Mouse (Mus musculus): ENCODE measurements around the gene Teddm2.

Teddm2 gene

DNA sequence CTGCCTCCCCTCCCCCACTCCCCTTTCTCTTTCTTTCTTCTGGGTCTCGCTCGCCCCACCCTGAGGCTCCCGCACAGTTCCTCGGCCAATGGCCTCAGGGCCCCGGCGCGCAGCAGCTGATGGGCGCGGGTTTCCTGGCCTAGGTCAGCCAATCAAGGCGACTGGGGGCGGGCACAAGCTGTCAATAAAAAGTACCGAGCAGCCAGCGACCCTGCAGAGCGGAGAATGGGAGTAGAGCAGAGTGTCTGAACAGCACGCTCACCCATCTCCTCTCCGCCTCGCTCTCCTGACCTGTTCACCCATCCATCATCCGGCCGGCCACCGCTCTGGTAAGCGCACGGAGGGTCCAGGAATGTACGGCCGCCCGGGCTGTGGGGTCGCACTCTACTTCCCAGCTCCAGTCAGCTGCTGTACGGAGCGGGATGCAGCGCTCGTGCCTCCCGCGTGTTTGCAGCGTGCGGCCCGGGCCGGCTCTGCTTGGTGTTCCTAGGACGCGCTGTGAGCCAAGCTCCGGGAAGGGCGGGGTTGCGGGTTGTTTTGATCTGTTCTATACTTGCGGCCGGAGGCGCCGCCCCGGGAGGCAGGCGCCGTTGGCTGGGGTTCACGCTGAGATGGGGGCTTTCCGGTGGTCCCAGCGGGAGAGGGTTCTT is at the start of gene Teddm2, which contains the start of gene Glul:
TSS of gene Teddm2 (minus strand) at position 498 of the 650 bp plus-strand sequence.
TSS of gene Glul (plus strand) at position 214 of the 650 bp plus-strand sequence.
- DNase-seq (ENCODE audit: low spot score in 2 of 2) = peak; percentile 95 to 97

GRCm38 (mm10) chr1:153947837-153948236 is 47.8 kb upstream of the Teddm2 start:
- DNase-seq (ENCODE audit: low spot score in 2 of 2) = no peak

- no peak for DNase-seq (ENCODE audit: low spot score in 2 of 2)
Measured at GRCm38 (mm10) chr1:153946971-153947370, 46.9 kb upstream of the Teddm2 start.

- no peak for DNase-seq (ENCODE audit: low spot score in 2 of 2)
Measured at GRCm38 (mm10) chr1:153945181-153945580, 45.2 kb upstream of the Teddm2 start.

GRCm38 (mm10) chr1:153940986-153941385 is 41.0 kb upstream of the Teddm2 start:
- no peak for DNase-seq (ENCODE audit: low spot score in 2 of 2)

DNA sequence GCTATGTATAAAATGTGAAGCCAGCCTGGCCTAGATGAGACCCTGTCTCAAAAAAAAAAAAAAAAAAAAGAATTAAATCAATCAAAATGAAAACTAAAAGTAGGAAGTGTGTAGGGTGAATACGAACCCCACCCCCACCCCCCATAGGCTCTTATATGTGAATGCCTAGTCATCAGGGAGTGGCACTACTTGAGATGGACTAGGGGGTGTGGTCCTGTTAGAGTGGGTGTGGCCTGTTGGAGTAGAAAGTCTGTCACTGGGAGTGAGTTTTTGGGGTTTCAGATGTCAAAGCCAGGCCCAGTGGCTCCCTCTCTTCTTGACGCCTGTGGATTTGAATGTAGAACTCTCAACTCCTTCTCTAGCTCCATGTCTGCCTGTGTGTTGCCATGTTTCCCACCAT is 37.0 kb upstream of the Teddm2 start:
- DNase-seq (ENCODE audit: low spot score in 2 of 2) = no peak

- no peak for DNase-seq (ENCODE audit: low spot score in 2 of 2)
Measured at GRCm38 (mm10) chr1:153935844-153936380, 35.9 kb upstream of the Teddm2 start.

GRCm38 (mm10) chr1:153933772-153934171 is 33.7 kb upstream of the Teddm2 start:
- DNase-seq (ENCODE audit: low spot score in 2 of 2) = no peak

GRCm38 (mm10) chr1:153930431-153930830 is 30.4 kb upstream of the Teddm2 start:
- DNase-seq (ENCODE audit: low spot score in 2 of 2) = no peak

GRCm38 (mm10) chr1:153924395-153925385 is 24.7 kb upstream of the Teddm2 start:
- no peak for DNase-seq (ENCODE audit: low spot score in 2 of 2)

DNA sequence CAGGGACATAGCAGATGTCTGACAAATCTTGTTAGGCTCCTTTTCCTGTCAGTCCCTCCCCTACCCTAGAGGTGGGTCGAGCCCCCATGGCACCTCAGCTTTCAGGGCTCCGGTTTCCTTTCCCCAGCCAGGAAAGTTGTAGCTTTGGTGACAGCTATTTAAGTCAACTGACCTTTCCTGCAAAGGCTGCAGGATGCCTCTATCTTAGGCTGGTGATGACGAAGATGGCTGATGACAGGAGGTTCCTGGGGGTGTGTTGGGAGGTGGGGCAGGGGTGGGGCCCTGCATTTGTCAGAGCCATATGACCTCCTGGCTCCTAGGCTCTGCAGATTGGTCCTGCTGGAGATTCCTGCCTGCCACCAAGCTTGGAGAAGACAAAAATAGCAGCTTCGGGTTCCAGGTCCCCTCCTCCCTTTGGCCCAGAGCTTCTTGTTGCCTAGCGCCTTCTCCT is 22.6 kb upstream of the Teddm2 start:
- no peak for DNase-seq (ENCODE audit: low spot score in 2 of 2)

DNA sequence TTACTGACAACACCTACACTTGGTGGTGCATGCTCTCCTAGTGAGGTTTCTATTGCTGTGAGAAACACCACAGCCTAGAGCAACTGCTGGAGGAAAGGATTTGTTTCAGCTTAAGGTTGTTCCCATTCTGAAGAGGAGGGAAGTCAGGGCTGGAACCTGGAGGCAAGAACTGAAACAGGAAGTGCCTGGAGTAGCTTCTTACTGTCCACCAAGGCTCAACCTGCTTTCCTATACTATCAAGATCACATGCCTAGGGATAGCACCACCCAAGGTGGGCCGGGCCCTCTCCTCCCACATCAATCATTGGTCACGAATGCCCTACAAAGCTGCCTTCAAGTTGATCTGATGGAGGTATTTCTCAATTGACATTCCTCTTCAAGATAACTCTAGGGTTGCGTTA is 21.6 kb upstream of the Teddm2 start:
- DNase-seq (ENCODE audit: low spot score in 2 of 2) = no peak

- no peak for DNase-seq (ENCODE audit: low spot score in 2 of 2)
Measured at GRCm38 (mm10) chr1:153918521-153919206, 18.6 kb upstream of the Teddm2 start.

GRCm38 (mm10) chr1:153913869-153914268 is 13.8 kb upstream of the Teddm2 start:
- no peak for DNase-seq (ENCODE audit: low spot score in 2 of 2)

DNA sequence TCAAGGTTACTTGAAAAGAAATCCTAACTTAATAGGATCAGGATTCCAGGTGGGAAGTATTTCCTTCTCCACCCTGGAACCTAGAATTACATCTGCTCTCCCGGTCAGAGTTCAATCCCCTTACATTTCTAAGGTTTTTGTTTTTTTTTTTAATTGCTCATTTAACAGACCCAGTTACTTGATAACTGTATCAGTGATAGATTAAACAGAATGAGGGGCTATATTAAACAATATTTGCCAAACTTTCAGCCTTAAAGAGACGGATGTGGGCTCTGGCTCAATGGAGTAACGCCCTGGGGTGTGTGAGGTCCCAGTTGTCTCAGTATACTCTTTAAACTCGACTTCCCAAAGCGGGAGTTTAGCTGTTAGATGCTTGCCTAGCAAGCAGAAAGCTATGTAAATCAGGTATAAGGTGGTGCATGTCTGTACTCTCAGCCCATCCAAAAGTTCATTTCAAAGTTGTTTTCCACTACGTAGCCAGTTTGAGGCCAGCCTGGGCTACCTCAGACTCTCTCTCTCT is 11.3 kb upstream of the Teddm2 start:
- no peak for DNase-seq (ENCODE audit: low spot score in 2 of 2)

DNA sequence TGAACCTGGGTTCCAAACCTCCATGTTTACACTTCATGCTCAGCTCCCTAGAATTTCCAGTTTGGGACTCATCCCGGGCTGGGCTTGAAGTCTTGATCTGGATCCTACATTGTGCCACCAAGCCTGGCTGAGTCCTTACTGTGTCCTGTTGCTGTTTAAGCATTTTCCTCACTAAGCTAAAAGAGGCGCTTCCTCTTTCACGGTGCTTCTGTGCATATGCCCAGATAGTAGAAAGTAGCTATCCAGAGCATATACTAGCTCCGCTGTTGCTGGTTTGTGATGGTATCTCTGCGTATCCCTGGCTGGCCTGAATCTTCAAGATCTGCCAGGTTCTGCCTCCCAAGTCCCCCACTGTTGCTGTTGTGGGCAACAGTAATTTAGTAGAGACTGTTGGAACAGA is 10.4 kb upstream of the Teddm2 start:
- no peak for DNase-seq (ENCODE audit: low spot score in 2 of 2)

GRCm38 (mm10) chr1:153909963-153910291 is 9.9 kb upstream of the Teddm2 start:
- DNase-seq (ENCODE audit: low spot score in 2 of 2) = no peak

- DNase-seq (ENCODE audit: low spot score in 2 of 2) = no peak
Measured at GRCm38 (mm10) chr1:153909213-153909962, 9.4 kb upstream of the Teddm2 start.

DNA sequence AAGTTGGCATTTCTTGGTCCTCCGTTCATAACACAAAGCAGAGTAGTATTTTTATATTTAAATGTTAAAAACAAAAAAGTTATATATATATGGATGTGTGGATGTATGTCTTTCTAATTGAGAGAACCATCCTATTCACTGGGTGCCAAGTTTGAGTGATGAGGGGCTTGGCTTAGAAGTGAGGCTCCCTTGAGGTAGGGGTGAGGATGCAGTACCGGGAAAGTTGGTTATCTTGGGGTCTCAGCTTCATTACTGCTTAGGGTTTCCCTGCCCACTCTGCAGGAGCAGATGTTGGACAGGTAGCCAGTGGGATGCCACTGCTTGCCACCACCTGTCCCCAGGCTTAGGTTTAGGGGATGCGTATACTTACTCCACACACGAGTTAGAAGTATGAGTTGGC is 8.7 kb upstream of the Teddm2 start:
- no peak for DNase-seq (ENCODE audit: low spot score in 2 of 2)

DNA sequence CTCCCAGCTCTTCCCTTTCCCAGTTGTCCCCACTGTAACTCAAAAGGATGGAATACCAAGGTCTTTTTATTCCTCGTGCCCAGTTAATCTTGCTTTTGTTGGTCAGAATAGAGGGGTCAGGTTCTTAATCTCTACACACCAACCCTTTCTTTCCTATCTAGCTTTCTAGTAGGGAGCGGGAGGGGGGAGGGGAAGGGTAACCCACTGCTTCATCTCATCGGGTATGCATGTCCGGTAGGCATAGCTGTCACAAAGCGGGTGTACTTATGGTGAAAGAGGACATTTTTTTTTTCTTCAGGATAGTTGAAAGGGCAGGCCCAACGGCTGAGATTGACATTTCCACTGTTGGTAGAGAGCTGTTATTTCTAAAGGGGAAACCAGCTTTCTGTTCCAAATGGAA is 8.2 kb upstream of the Teddm2 start:
- DNase-seq (ENCODE audit: low spot score in 2 of 2) = no peak

- no peak for DNase-seq (ENCODE audit: low spot score in 2 of 2)
Measured at GRCm38 (mm10) chr1:153905884-153906283, 5.9 kb upstream of the Teddm2 start.

All from thymus, postnatal 10 days (tissue).